In genomic region chr16:93785805-93786204, GRCm38 (mm10) we compare ENCODE assay signal across 9 mouse cellular contexts. TPM values are rescaled to one million over a fixed set of nuclear protein-coding genes. Genes with fewer than 3 reads are reported as not detected.
DNase-seq lines count a peak whose midpoint lies in the region; ATAC-seq and TF ChIP-seq lines count a peak whose summit lies in the region.
"Had no signal": no experiment of that assay in that cellular context is flagged by ENCODE, and none has a peak within 500 bp of the region (broad histone marks: within the 10 kb centered on the region; RNA-seq: fewer than 3 reads in every experiment).

No protein-coding gene starts in this region.

- no peaks in the 10 kb centered on the region for H3K36me3 ChIP-seq in heart, adult 2 months (ENCODE audit: control insufficient read depth, insufficient read depth, low read length)
- no peaks in the 10 kb centered on the region for H3K36me3 ChIP-seq in heart, embryonic 11.5 days (ENCODE audit: control insufficient read depth, insufficient read depth, low read length)
- peaks cover 4% of the 10 kb centered on the region for H3K36me3 ChIP-seq in hindbrain, embryonic 11.5 days (ENCODE audit: control insufficient read depth, insufficient read depth, low read length)

- peak; percentile 35 to 70 for DNase-seq in heart, adult 2 months
- DNase-seq in adrenal gland, postnatal 25 days, result peak; percentile 62
- peak; percentile 90 for DNase-seq in hindbrain, embryonic 11.5 days (ENCODE audit: low spot score)
- peak; percentile 42 to 76 for DNase-seq in layer of hippocampus, postnatal 25 days (ENCODE audit: extremely low spot score in 1 of 2, low spot score in 1 of 2)
- DNase-seq in lung, postnatal 36 days, result peak; percentile 76
- peak; percentile 72 for DNase-seq in right cerebral cortex, postnatal 14 days

- H3K27ac ChIP-seq in heart, adult 2 months, result no peak overlapping the region
- H3K27ac ChIP-seq in heart, embryonic 11.5 days (ENCODE audit: low read depth, low read length), result no peak overlapping the region
- H3K27ac ChIP-seq in hindbrain, embryonic 11.5 days (ENCODE audit: low read depth, low read length), result no peak overlapping the region

- no peaks in the 10 kb centered on the region for H3K79me2 ChIP-seq in heart, adult 2 months (replicated peaks; ENCODE audit: control insufficient read depth, insufficient read depth, low read length)

- peak; percentile 77 for TF ChIP-seq EP300 in heart, adult 2 months (IDR thresholded peaks at IDR 0.05; ENCODE audit: insufficient read depth, low read depth, low read length)

- ATAC-seq in heart, embryonic 11.5 days (replicated peaks; ENCODE audit: insufficient number of reproducible peaks, low FRiP score, low TSS enrichment), result no peak
- ATAC-seq in erythroblast, adult 5-6 weeks (replicated peaks; ENCODE audit: low FRiP score, poor library complexity, severe bottlenecking), result peak; percentile 83
- ATAC-seq in hindbrain, embryonic 11.5 days (ENCODE audit: low FRiP score), result peak; percentile 85

- no peaks in the 10 kb centered on the region for H3K4me1 ChIP-seq in heart, adult 2 months (ENCODE audit: control insufficient read depth, insufficient read depth, low read length)
- no peaks in the 10 kb centered on the region for H3K4me1 ChIP-seq in heart, embryonic 11.5 days (ENCODE audit: control insufficient read depth, insufficient read depth, low read length)
- H3K4me1 ChIP-seq in hindbrain, embryonic 11.5 days (replicated peaks; ENCODE audit: control insufficient read depth, insufficient read depth, low read length), result no peaks in the 10 kb centered on the region

- TF ChIP-seq CTCF in heart, adult 2 months (IDR thresholded peaks at IDR 0.05), result peak; percentile 97

- intact Hi-C loops in heart, adult 2 months (cut with DNase I), result no loop called here

- H3K4me3 ChIP-seq in heart, adult 2 months, result no peak overlapping the region
- no peak overlapping the region for H3K4me3 ChIP-seq in heart, embryonic 11.5 days (ENCODE audit: low read depth, low read length)
- H3K4me3 ChIP-seq in hindbrain, embryonic 11.5 days (ENCODE audit: low read depth, low read length), result no peak overlapping the region
- H3K4me3 ChIP-seq: myocyte had no signal

- 16% methylated on average over 9 of the region's 9 CpGs for WGBS in heart, adult 2 months
- WGBS in heart, embryonic 11.5 days (ENCODE audit: insufficient replicate concordance), result 5% methylated on average over 9 of the region's 9 CpGs
- WGBS in hindbrain, embryonic 11.5 days, result 6% methylated on average over 9 of the region's 9 CpGs

- no peak overlapping the region for H3K9ac ChIP-seq in heart, adult 2 months (ENCODE audit: low read depth, low read length)
- H3K9ac ChIP-seq in heart, embryonic 11.5 days (ENCODE audit: low read depth, low read length), result no peak overlapping the region
- H3K9ac ChIP-seq in hindbrain, embryonic 11.5 days (ENCODE audit: low read depth, low read length), result no peak overlapping the region

- TF ChIP-seq POLR2A in heart, adult 2 months (IDR thresholded peaks at IDR 0.05; ENCODE audit: insufficient read depth, low read depth, low read length), result no peak

- no peak overlapping the region for H3K4me2 ChIP-seq in heart, embryonic 11.5 days
- H3K4me2 ChIP-seq in hindbrain, embryonic 11.5 days (replicated peaks; ENCODE audit: low read depth, low read length), result no peak overlapping the region

- no peaks in the 10 kb centered on the region for H3K9me3 ChIP-seq in heart, embryonic 11.5 days (replicated peaks; ENCODE audit: control insufficient read depth, low read length)
- no peaks in the 10 kb centered on the region for H3K9me3 ChIP-seq in hindbrain, embryonic 11.5 days (ENCODE audit: control insufficient read depth, low read length)

- no peaks in the 10 kb centered on the region for H3K27me3 ChIP-seq in heart, adult 2 months (ENCODE audit: control insufficient read depth, insufficient read depth, low read length)
- H3K27me3 ChIP-seq in heart, embryonic 11.5 days (ENCODE audit: control insufficient read depth, insufficient read depth, low read length), result no peaks in the 10 kb centered on the region
- no peaks in the 10 kb centered on the region for H3K27me3 ChIP-seq in hindbrain, embryonic 11.5 days (ENCODE audit: control insufficient read depth, insufficient read depth, low read length)

RNA-seq across cellular contexts. Expression of gene Morc3, which starts 46.1 kb away (rescaled TPM):
- 10 to 100 TPM; 15.3 to 17.3 TPM for total RNA-seq in heart, adult 2 months (2021)
- 4.8 and 11.7 TPM in 2 replicates for polyA plus RNA-seq in heart, adult 2 months (2012; rRNA removed)
- polyA plus RNA-seq in heart, embryonic 11.5 days (2014; fragmentation: Nextera tagmentation; extraction: Ambion mirVana), result 22.8 and 25.3 TPM in 2 replicates
- total RNA-seq in adrenal gland, postnatal 25 days (2021), result 35.5 and 44.5 TPM in 2 replicates
- 25.7 and 32.3 TPM in 2 replicates for total RNA-seq in erythroblast, adult 5-6 weeks (2015; ENCODE audit: low replicate concordance)
- total RNA-seq in erythroblast, adult 5-6 weeks (2017; ENCODE audit: low replicate concordance), result 55.5 and 63.2 TPM in 2 replicates
- 30.6 and 37.9 TPM in 2 replicates for polyA plus RNA-seq in hindbrain, embryonic 11.5 days (2014; fragmentation: Nextera tagmentation; extraction: Ambion mirVana)
- total RNA-seq in layer of hippocampus, postnatal 25 days (2021), result 10 to 100 TPM; 29.2 to 29.9 TPM
